Mouse (Mus musculus) liver, embryonic 13.5 days (tissue): Measurements from ENCODE around the gene Lsm4. TPM values are rescaled to one million over a fixed set of nuclear protein-coding genes. Genes with fewer than 3 reads are reported as not detected.

ENCODE experiments used
- ATAC-seq: fragments of 200-750 bp; cut with Nextera tagmentation; 2 replicates; pipeline ENCODE4 v1.8.0; 2017; ENCODE audit warnings: low read depth, mild to moderate bottlenecking, moderate number of reproducible peaks, moderate library complexity
- DNase-seq: peaks from one replicate; pipeline ENCODE4 v3.0.0; 2022
- H3K27ac ChIP-seq: fragments of 300-500 bp; sonication (generic); 2 replicates; pipeline ENCODE4 v1.5.1; 2015; ENCODE audit warnings: moderate library complexity, mild to moderate bottlenecking, inconsistent platforms
- H3K27me3 ChIP-seq: fragments of 300-500 bp; sonication (generic); 2 replicates; pipeline ENCODE4 v1.6.1; 2015; ENCODE audit warnings: mild to moderate bottlenecking, inconsistent platforms
- H3K36me3 ChIP-seq: fragments of 300-500 bp; sonication (generic); 2 replicates; pipeline ENCODE4 v1.6.1; 2015; ENCODE audit warnings: mild to moderate bottlenecking, inconsistent platforms
- H3K4me1 ChIP-seq: fragments of 300-500 bp; sonication (generic); replicated peaks from 2 replicates; pipeline ENCODE4 v1.6.1; 2015; ENCODE audit warnings: inconsistent platforms
- H3K4me2 ChIP-seq: fragments of 300-500 bp; sonication (generic); 2 replicates; pipeline ENCODE4 v1.6.1; 2015; ENCODE audit warnings: inconsistent platforms, mild to moderate bottlenecking, moderate library complexity
- H3K4me3 ChIP-seq: fragments of 300-500 bp; sonication (generic); replicated peaks from 2 replicates; pipeline ENCODE4 v1.5.1; 2015; ENCODE audit warnings: mild to moderate bottlenecking, inconsistent platforms
- H3K9ac ChIP-seq: fragments of 300-500 bp; sonication (generic); 2 replicates; pipeline ENCODE4 v1.6.1; 2015; ENCODE audit warnings: mild to moderate bottlenecking, inconsistent platforms
- H3K9me3 ChIP-seq: fragments of 300-500 bp; sonication (generic); replicated peaks from 2 replicates; pipeline ENCODE4 v1.6.1; 2016; ENCODE audit warnings: inconsistent platforms
- WGBS: fragments of 180-500 bp; shearing (Covaris S2); methylation state at CpG from one replicate; pipeline ENCODE4 v1.1.7; 2015; ENCODE audit not compliant: insufficient replicate concordance; 5-methylcytosine and 5-hydroxymethylcytosine counted together
- polyA plus RNA-seq: library from polyadenylated mRNA; unstranded; fragments of >200 nt; fragmentation: Nextera tagmentation; extraction: Ambion mirVana; gene quantifications from 2 replicates; pipeline ENCODE4 v1.2.1, GENCODE M21; 2015

Lsm4 gene
- polyA plus RNA-seq, 1 experiment from 2014 or later = 200 TPM

DNA sequence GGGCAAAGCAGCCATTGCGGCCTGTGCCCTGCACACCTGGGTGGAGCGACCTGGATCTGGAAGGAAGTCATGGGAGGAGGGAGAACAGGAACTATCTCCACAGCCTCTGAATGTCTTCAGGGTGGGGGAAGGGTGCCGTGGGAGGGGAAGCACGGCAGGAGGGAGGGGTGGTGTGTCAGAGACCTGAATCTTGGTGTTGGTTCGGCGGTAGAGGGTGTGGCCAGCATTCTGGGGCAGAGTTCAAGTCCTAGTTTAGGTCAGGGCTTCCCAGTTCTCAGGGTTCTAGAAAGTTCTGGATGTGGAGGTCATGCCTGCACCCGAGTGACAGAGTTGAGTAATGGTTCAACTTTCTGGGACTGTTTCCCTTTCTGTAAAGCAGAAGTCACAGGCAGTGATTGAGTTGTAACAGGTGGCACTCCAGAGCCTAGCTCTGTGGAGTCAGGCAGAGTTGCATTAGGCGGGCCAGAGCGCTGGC, 46.8 kb downstream of the Lsm4 start:
- Histone ChIP-seq H3K27me3 (peaks cover 17% of the 10 kb centered on the region; the same call in 1 of the 2 replicates), H3K4me1 (peaks cover 7% of the 10 kb centered on the region; the same call in 1 of the 2 replicates), H3K36me3 (no peaks in the 10 kb centered on the region), H3K9me3 (no peaks in the 10 kb centered on the region), H3K4me2 (no peak overlapping the region), H3K27ac (no peak overlapping the region), H3K9ac (no peak overlapping the region), H3K4me3 (no peak overlapping the region)
- no peak for ATAC-seq
- no peak for DNase-seq
- WGBS = 29% methylated on average over 9 of the region's 9 CpGs

DNA sequence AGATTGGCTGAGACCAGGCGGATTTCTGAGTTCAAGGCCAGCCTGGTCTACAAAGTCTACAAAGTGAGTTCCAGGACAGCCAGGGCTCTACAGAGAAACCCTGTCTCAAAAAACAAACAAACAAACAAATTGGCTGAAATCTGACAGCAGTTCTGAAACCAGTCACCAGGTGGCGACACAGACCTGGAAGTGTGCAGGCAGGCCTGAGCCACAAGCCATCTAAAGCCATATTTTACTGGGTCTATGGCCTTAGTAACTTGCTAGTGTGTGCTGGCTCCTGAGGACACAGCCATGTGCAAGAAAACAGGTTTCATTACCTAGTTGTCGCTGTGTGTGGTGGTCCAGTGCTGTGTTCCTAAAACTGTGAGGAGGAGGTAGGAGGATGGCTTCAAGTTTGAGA, 47.7 kb downstream of the Lsm4 start:
- ATAC-seq (no peak), DNase-seq (peak; percentile 63)
- Histone ChIP-seq H3K36me3 (no peaks in the 10 kb centered on the region), H3K27me3 (peaks cover 18% of the 10 kb centered on the region), H3K4me1 (peaks cover 7% of the 10 kb centered on the region; the same call in 1 of the 2 replicates), H3K4me2 (no peak overlapping the region), H3K27ac (no peak overlapping the region), H3K9me3 (no peaks in the 10 kb centered on the region), H3K9ac (no peak overlapping the region), H3K4me3 (no peak overlapping the region)
- under 1% methylated on average over 3 of the region's 3 CpGs for WGBS

DNA sequence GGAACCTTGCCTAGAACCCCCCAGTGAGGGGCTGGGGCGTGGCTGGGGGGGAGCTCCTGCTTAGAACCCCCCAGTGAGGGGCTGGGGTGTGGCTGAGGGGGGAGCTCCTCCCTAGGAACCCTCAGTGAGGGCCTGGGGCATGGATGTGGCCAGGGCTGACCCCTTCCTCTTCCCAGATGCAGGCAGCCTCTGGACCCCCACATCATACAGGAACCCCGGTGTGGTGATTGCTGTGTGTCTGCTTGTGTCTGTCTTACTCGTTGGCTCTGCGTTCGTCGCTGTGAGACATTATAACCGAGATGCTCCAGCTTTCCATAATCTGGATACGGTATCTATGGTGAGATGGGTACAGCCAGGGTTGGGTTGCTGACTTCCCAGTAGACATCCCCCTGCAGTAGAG, 48.6 kb downstream of the Lsm4 start:
- H3K4me2 ChIP-seq = no peak overlapping the region
- no peak for ATAC-seq

DNA sequence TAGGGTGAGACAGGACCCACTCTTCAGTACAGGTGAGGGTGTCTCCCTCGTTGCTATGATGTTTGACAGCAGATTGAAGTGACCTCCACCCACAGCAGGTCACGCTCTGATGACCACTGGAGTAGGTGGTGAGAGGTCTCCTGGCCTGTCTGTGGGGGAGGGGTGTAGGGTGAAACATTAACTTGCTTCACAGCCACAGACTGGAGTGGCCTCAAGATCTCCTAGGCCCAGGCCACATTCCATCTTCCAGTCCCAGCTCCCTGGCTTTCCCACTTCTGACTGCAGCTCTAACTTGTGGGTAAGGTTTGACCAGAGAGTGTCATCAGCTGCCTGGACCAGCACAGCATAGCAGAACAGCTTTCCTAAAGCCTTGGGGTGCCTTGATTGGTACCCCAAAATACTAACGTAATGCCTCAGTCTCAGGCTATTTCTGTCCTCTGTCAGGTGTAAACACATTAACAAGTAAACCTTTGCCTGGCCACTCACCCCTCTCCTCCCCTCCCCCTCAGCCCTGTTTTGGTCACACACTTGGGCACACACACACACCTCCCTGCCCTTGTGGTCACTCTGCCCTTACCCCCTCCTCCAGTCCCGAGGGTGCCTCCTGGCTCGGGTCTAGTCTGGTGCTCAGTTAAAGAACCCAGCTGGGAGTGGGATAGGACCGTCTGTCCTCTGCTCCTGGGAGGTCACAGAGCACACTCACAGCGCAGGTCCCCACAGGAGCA, 50.6 kb downstream of the Lsm4 start, which contains the start of gene Pde4c:
TSS of gene Pde4c (plus strand) at position 235 of the 725 bp plus-strand sequence.
- peak within 1 kb of the TSS; percentile 84 for H3K27ac ChIP-seq
- H3K27me3 ChIP-seq = peaks cover 40% of the 10 kb centered on the region
- no peaks in the 10 kb centered on the region for H3K36me3 ChIP-seq
- peak within 1 kb of the TSS; percentile 26; the same call in 1 of the 2 replicates for H3K9ac ChIP-seq
- H3K4me1 ChIP-seq = peaks cover 8% of the 10 kb centered on the region; the same call in 1 of the 2 replicates
- no peaks in the 10 kb centered on the region for H3K9me3 ChIP-seq
- ATAC-seq (peak; percentile 72), DNase-seq (no peak)
- H3K4me3 ChIP-seq = no peak within 1 kb of the TSS
- WGBS = 47% methylated on average over 7 of the region's 7 CpGs
- H3K4me2 ChIP-seq = peak within 1 kb of the TSS; percentile 23; the same call in 1 of the 2 replicates

More for the DNA sequence above, 48.6 kb downstream of the Lsm4 start:
- no peak overlapping the region for H3K4me3 ChIP-seq
- no peak for DNase-seq
- no peak overlapping the region for H3K9ac ChIP-seq
- H3K27me3 ChIP-seq = peaks cover 26% of the 10 kb centered on the region
- no peak overlapping the region for H3K27ac ChIP-seq
- 72% methylated on average over 8 of the region's 8 CpGs for WGBS
- peaks cover 7% of the 10 kb centered on the region; the same call in 1 of the 2 replicates for H3K4me1 ChIP-seq
- no peaks in the 10 kb centered on the region for H3K36me3 ChIP-seq
- no peaks in the 10 kb centered on the region for H3K9me3 ChIP-seq

- H3K27me3 ChIP-seq = peaks cover 43% of the 10 kb centered on the region
- DNase-seq (no peak), ATAC-seq (0 out of 2 replicates have a peak, but pooled peaks have one; percentile 14)
- no peaks in the 10 kb centered on the region for H3K36me3 ChIP-seq
- H3K9me3 ChIP-seq = no peaks in the 10 kb centered on the region
- no peak overlapping the region for H3K4me3 ChIP-seq
- WGBS = 59% methylated on average over 12 of the region's 12 CpGs
- peak overlapping the region; percentile 23; the same call in 1 of the 2 replicates for H3K4me2 ChIP-seq
- H3K9ac ChIP-seq = 0 out of 2 replicates have a peak overlapping the region, but pooled peaks have one; percentile 26
- H3K4me1 ChIP-seq = 0 out of 2 replicates have a peak, but pooled peaks cover 7% of the 10 kb centered on the region
- H3K27ac ChIP-seq = peak overlapping the region; percentile 84
These were observed 51.2 kb downstream of the Lsm4 start for GRCm38 (mm10) chr8:70724216-70724615.

DNA sequence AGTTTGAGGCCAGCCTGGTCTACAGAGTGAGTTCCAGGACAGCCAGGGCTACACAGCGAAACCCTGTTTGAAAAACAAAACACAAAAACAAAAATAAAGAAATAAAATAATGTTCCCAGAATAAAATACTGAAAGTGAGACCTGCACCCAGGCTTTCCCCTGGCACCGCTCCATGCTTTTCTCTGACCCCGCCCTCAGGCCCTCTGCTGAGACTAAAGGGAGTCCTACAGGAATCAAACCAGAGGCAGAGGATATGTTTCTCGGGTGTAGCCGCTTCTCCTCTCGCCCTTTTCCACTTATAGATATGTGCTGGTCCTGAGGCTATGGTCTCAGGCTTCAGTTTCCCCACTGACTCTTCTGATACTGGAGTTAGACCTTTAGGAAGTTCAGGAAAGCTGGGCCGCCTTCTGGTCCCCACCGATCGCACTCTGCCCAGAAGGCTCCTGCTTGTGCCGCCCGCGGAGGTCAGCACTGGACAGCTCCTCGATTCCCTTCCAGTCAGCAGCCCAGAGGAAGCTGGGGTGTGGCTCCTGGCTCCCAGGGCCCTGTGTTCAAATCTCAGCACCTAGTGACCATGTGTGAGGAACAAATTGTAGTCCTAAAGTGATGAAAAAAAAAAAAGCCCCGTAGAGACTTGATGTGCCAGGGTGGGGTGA, 52.9 kb downstream of the Lsm4 start:
- Histone ChIP-seq H3K9me3 (no peaks in the 10 kb centered on the region), H3K4me2 (no peak overlapping the region), H3K4me1 (peaks cover 14% of the 10 kb centered on the region; the same call in 1 of the 2 replicates), H3K27ac (no peak overlapping the region), H3K4me3 (no peak overlapping the region), H3K9ac (no peak overlapping the region), H3K36me3 (no peaks in the 10 kb centered on the region), H3K27me3 (peaks cover 56% of the 10 kb centered on the region)
- DNase-seq (no peak), ATAC-seq (no peak)
- WGBS = 25% methylated on average over 14 of the region's 14 CpGs

GRCm38 (mm10) chr8:70726721-70727120, 53.7 kb downstream of the Lsm4 start:
- no peak overlapping the region for H3K9ac ChIP-seq
- DNase-seq = no peak
- H3K27me3 ChIP-seq = peaks cover 63% of the 10 kb centered on the region
- no peaks in the 10 kb centered on the region for H3K9me3 ChIP-seq
- ATAC-seq = no peak
- no peak overlapping the region for H3K4me3 ChIP-seq
- H3K27ac ChIP-seq = no peak overlapping the region
- WGBS = 37% methylated on average over 11 of the region's 11 CpGs
- no peak overlapping the region for H3K4me2 ChIP-seq
- H3K4me1 ChIP-seq = peaks cover 12% of the 10 kb centered on the region; the same call in 1 of the 2 replicates
- H3K36me3 ChIP-seq = no peaks in the 10 kb centered on the region

Other genes with a start within 250 kb of the Lsm4 start
- 3.9 and 4.9 TPM in 2 replicates for gene Crtc1, start 233.7 kb upstream of the Lsm4 start, polyA plus RNA-seq
- 6.7 and 7.0 TPM in 2 replicates for gene Klhl26, start 196.3 kb upstream of the Lsm4 start, polyA plus RNA-seq
- 0.14 and 0.33 TPM in 2 replicates for gene Tmem59l, start 185.9 kb upstream of the Lsm4 start, polyA plus RNA-seq
- gene Crlf1, start 180.1 kb upstream of the Lsm4 start, polyA plus RNA-seq = 3.2 and 3.6 TPM in 2 replicates
- gene Rex1bd, start 166.5 kb upstream of the Lsm4 start, polyA plus RNA-seq = 81.2 and 82.3 TPM in 2 replicates
- gene Uba52, start 162.4 kb upstream of the Lsm4 start, polyA plus RNA-seq = 736 and 758 TPM in 2 replicates
- gene Fkbp8, start 145.5 kb upstream of the Lsm4 start, polyA plus RNA-seq = 177 and 182 TPM in 2 replicates
- gene Kxd1, start 145.3 kb upstream of the Lsm4 start, polyA plus RNA-seq = 36.2 TPM in 2 replicates
- 9.7 and 10.5 TPM in 2 replicates for gene Ell, start 133.8 kb upstream of the Lsm4 start, polyA plus RNA-seq
- 82.8 and 84.9 TPM in 2 replicates for gene Isyna1, start 78.9 kb upstream of the Lsm4 start, polyA plus RNA-seq
- 54.2 and 62.4 TPM in 2 replicates for gene Ssbp4, start 64.4 kb upstream of the Lsm4 start, polyA plus RNA-seq
- gene Lrrc25, start 57.1 kb upstream of the Lsm4 start, polyA plus RNA-seq = 5.4 and 5.6 TPM in 2 replicates
- 3.9 and 4.1 TPM in 2 replicates for gene Gdf15, start 40.8 kb upstream of the Lsm4 start, polyA plus RNA-seq
- gene Pgpep1, start 12.9 kb upstream of the Lsm4 start, polyA plus RNA-seq = 17.9 and 19.5 TPM in 2 replicates
- 17.9 and 22.0 TPM in 2 replicates for gene Jund, start 25.7 kb downstream of the Lsm4 start, polyA plus RNA-seq
- gene Iqcn, start 30.2 kb downstream of the Lsm4 start, polyA plus RNA-seq = not detected in 2 replicates
- gene Gm3336, start 45.3 kb downstream of the Lsm4 start, polyA plus RNA-seq = 0.14 TPM in 1 of 2 replicates, not detected in the other
- gene Pde4c, start 50.5 kb downstream of the Lsm4 start, polyA plus RNA-seq = 0.40 and 0.43 TPM in 2 replicates
- gene Rab3a, start 81.4 kb downstream of the Lsm4 start, polyA plus RNA-seq = 2.7 and 3.9 TPM in 2 replicates
- gene Mpv17l2, start 87.7 kb downstream of the Lsm4 start, polyA plus RNA-seq = 45.6 and 50.4 TPM in 2 replicates
- gene Pik3r2, start 103.5 kb downstream of the Lsm4 start, polyA plus RNA-seq = 18.0 and 18.2 TPM in 2 replicates
- gene Mast3, start 131.8 kb downstream of the Lsm4 start, polyA plus RNA-seq = 4.9 and 6.2 TPM in 2 replicates
- gene Il12rb1, start 135.2 kb downstream of the Lsm4 start, polyA plus RNA-seq = 0.20 and 0.21 TPM in 2 replicates
- 11.7 and 12.6 TPM in 2 replicates for gene Arrdc2, start 166.5 kb downstream of the Lsm4 start, polyA plus RNA-seq
- 0.29 and 0.44 TPM in 2 replicates for gene Kcnn1, start 190.0 kb downstream of the Lsm4 start, polyA plus RNA-seq
- 70.9 and 76.5 TPM in 2 replicates for gene Ccdc124, start 200.7 kb downstream of the Lsm4 start, polyA plus RNA-seq
- 0.03 TPM in 2 replicates for gene Slc5a5, start 219.5 kb downstream of the Lsm4 start, polyA plus RNA-seq
- gene Rpl18a, start 224.2 kb downstream of the Lsm4 start, polyA plus RNA-seq = 2,606 and 3,100 TPM in 2 replicates
- gene Map1s, start 232.7 kb downstream of the Lsm4 start, polyA plus RNA-seq = 17.7 and 19.0 TPM in 2 replicates